Mouse (Mus musculus) liver, embryonic 14.5 days (tissue): Measurements from ENCODE around the gene Chrng.

Experiments
- CTCF ChIP-seq: IDR thresholded peaks from 2 replicates; pipeline ENCODE4 v1.5.1; 2016; ENCODE audit warnings: antibody characterized with exemption, low read depth, control low read depth
- EP300 ChIP-seq: IDR thresholded peaks from 2 replicates; pipeline ENCODE4 v1.6.1; 2016; ENCODE audit warnings: antibody characterized with exemption, low read depth

DNA sequence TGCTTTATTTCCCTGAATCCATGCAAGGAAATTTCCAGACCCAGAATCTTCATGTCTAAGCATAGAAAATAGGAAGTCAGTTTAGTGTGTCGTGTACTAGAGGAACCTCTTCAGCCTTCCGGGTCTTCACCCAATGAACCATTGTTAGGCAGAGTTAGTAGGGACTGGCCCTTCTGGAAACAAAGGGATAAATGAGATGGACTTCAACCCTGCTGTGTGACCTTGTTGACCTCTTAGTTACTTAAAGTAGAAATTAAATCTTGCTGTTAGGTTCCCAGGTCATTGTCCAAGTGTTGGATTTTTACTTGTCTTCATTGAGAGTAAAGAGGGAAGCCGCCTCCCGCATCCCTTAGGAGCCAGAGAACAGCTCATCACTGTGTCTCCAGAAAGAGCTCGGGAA lies 26.1 kb downstream of the Chrng start:
- TF ChIP-seq CTCF, result no peak
- TF ChIP-seq EP300, result no peak
